Mouse (Mus musculus) forebrain, embryonic 12.5 days (tissue): ENCODE results near the gene Kmt2d. TPM values are rescaled to one million over a fixed set of nuclear protein-coding genes. Genes with fewer than 3 reads are reported as not detected.
A peak's percentile ranks its signal among the peaks of the same experiment; 100 is the strongest.

Experiments
- ATAC-seq: fragments of 200-750 bp; cut with Nextera tagmentation; 2 replicates; pipeline ENCODE4 v1.8.0; 2017; ENCODE audit warnings: moderate TSS enrichment; ENCODE audit not compliant: low FRiP score
- H3K27ac ChIP-seq: fragments of 300-500 bp; sonication (generic); 2 replicates; pipeline ENCODE4 v1.5.1; 2016; ENCODE audit warnings: mild to moderate bottlenecking
- H3K27me3 ChIP-seq: fragments of 300-500 bp; sonication (generic); 2 replicates; pipeline ENCODE4 v1.6.1; 2016; ENCODE audit warnings: mild to moderate bottlenecking
- H3K36me3 ChIP-seq: fragments of 300-500 bp; sonication (generic); replicated peaks from 2 replicates; pipeline ENCODE4 v1.6.1; 2016; ENCODE audit warnings: mild to moderate bottlenecking
- H3K4me1 ChIP-seq: fragments of 300-500 bp; sonication (generic); 2 replicates; pipeline ENCODE4 v1.6.1; 2016
- H3K4me2 ChIP-seq: fragments of 300-500 bp; sonication (generic); 2 replicates; pipeline ENCODE4 v1.6.1; 2016; ENCODE audit warnings: mild to moderate bottlenecking, moderate library complexity
- H3K4me3 ChIP-seq: fragments of 300-500 bp; sonication (generic); replicated peaks from 2 replicates; pipeline ENCODE4 v1.5.1; 2016; ENCODE audit warnings: mild to moderate bottlenecking
- H3K9ac ChIP-seq: fragments of 300-500 bp; sonication (generic); 2 replicates; pipeline ENCODE4 v1.6.1; 2016; ENCODE audit warnings: mild to moderate bottlenecking
- H3K9me3 ChIP-seq: fragments of 300-500 bp; sonication (generic); 2 replicates; pipeline ENCODE4 v1.6.1; 2016
- WGBS: fragments of 180-500 bp; shearing (Covaris S2); methylation state at CpG from one replicate; pipeline ENCODE4 v1.1.7; 2016; 5-methylcytosine and 5-hydroxymethylcytosine counted together
- polyA plus RNA-seq: library from polyadenylated mRNA; unstranded; fragments of >200 nt; fragmentation: Nextera tagmentation; extraction: Ambion mirVana; gene quantifications from 2 replicates; pipeline ENCODE4 v1.2.1, GENCODE M21; 2016

Kmt2d gene
- polyA plus RNA-seq, 1 experiment from 2014 or later, result 12.5 TPM

DNA sequence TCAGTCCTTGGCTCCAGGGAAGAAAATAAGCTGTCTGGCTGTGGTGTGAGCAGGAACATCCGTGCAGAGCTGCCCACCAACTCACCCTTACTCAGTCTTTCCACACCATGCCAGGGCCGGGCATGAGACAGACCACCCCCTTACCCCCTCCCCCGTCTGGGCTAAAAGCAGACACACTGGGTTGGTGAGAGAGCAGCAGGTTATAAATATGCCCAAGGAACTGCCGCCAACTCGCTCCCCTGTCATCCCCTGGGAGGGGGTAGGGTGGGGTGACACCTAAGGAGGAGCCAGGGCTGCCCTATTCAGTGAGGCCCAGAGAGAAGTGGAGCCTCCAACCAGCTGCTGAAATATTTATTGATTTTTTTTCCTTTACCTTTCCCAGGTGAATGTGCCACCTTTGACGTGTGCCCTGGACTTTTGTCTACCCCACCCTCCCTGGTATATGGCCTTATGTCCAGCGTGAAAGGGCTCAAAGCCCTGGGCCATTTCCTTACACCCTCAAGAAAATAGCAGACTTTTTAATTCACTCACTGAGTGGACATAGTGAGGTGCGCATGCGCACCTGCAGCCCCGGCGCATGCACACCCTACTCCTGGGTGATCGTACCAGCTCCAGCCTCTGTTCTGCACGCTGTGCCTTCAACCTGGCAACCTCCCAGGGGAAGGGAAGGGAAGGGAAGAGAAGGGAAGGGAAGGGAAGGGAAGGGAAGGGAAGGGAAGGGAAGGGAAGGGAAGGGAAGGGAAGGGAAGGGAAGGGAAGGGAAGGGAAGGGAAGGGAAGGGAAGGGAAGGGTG is 74.0 kb downstream of the Kmt2d start:
- Histone ChIP-seq H3K27ac (0 out of 2 replicates have a peak overlapping the region, but pooled peaks have one; percentile 21), H3K27me3 (peaks cover 100% of the 10 kb centered on the region), H3K9me3 (no peaks in the 10 kb centered on the region), H3K4me2 (no peak overlapping the region), H3K4me1 (peaks cover 43% of the 10 kb centered on the region), H3K4me3 (no peak overlapping the region), H3K36me3 (no peaks in the 10 kb centered on the region), H3K9ac (no peak overlapping the region; the same call in 1 of the 2 replicates)
- ATAC-seq, result no peak
- 3% methylated on average over 13 of the region's 13 CpGs for WGBS

DNA sequence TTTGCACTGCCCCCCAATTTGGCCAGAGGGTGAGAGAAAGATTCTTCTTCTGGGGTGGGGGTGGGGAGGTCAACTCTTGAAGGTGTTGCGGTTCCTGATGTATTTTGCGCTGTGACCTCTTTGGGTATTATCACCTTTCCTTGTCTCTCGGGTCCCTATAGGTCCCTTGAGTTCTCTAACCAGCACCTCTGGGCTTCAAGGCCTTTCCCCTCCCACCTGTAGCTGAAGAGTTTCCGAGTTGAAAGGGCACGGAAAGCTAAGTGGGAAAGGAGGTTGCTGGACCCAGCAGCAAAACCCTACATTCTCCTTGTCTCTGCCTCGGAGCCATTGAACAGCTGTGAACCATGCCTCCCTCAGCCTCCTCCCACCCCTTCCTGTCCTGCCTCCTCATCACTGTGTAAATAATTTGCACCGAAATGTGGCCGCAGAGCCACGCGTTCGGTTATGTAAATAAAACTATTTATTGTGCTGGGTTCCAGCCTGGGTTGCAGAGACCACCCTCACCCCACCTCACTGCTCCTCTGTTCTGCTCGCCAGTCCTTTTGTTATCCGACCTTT is 77.8 kb downstream of the Kmt2d start:
- Histone ChIP-seq H3K27ac (no peak overlapping the region), H3K27me3 (peaks cover 100% of the 10 kb centered on the region), H3K9ac (no peak overlapping the region), H3K4me2 (no peak overlapping the region), H3K4me1 (peaks cover 58% of the 10 kb centered on the region), H3K4me3 (no peak overlapping the region), H3K9me3 (no peaks in the 10 kb centered on the region), H3K36me3 (no peaks in the 10 kb centered on the region)
- ATAC-seq, result no peak
- 4% methylated on average over 13 of the region's 13 CpGs for WGBS

DNA sequence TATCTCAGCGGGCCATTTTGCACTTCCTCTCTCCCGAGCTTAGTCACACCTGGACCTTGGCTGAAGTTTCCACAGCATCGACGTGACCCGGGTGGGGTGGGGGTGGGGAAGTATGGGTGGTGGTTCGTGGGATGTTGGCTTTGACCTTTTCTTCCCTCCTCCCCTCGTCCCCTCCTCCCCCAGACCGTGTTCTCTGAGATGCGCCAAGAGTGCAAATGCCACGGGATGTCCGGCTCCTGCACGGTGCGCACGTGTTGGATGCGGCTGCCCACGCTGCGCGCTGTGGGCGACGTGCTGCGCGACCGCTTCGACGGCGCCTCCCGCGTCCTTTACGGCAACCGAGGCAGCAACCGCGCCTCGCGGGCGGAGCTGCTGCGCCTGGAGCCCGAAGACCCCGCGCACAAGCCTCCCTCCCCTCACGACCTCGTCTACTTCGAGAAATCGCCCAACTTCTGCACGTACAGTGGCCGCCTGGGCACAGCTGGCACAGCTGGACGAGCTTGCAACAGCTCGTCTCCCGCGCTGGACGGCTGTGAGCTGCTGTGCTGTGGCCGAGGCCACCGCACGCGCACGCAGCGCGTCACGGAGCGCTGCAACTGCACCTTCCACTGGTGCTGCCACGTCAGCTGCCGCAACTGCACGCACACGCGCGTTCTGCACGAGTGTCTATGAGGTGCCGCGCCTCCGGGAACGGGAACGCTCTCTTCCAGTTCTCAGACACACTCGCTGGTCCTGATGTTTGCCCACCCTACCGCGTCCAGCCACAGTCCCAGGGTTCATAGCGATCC is 78.6 kb downstream of the Kmt2d start:
- H3K4me3 ChIP-seq, result peak overlapping the region; percentile 24
- H3K4me2 ChIP-seq, result peak overlapping the region; percentile 35
- H3K9ac ChIP-seq, result no peak overlapping the region
- WGBS, result 1% methylated on average over 75 of the region's 75 CpGs
- no peak for ATAC-seq
- peaks cover 50% of the 10 kb centered on the region for H3K4me1 ChIP-seq
- peaks cover 100% of the 10 kb centered on the region for H3K27me3 ChIP-seq
- H3K27ac ChIP-seq, result no peak overlapping the region
- H3K9me3 ChIP-seq, result no peaks in the 10 kb centered on the region
- no peaks in the 10 kb centered on the region for H3K36me3 ChIP-seq

DNA sequence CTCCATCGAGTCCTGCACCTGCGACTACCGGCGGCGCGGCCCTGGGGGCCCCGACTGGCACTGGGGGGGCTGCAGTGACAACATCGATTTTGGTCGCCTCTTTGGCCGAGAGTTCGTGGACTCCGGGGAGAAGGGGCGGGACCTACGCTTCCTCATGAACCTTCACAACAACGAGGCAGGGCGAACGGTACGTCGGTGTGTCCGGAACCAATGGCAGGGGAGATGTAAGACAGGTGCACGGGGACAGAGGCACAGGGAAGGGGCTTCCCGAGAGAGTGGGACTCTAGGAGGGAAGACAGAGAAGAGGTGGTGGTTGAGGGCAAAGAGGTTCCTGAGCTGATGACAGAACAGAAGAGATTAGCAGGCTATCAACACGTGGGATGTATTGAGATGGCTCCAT is 79.2 kb downstream of the Kmt2d start:
- Histone ChIP-seq H3K9ac (no peak overlapping the region), H3K27ac (no peak overlapping the region), H3K4me3 (peak overlapping the region; percentile 16; the same call in 1 of the 2 replicates), H3K4me1 (peaks cover 44% of the 10 kb centered on the region), H3K27me3 (peaks cover 100% of the 10 kb centered on the region), H3K4me2 (no peak overlapping the region), H3K9me3 (no peaks in the 10 kb centered on the region), H3K36me3 (no peaks in the 10 kb centered on the region)
- under 1% methylated on average over 23 of the region's 23 CpGs for WGBS
- ATAC-seq, result no peak

DNA sequence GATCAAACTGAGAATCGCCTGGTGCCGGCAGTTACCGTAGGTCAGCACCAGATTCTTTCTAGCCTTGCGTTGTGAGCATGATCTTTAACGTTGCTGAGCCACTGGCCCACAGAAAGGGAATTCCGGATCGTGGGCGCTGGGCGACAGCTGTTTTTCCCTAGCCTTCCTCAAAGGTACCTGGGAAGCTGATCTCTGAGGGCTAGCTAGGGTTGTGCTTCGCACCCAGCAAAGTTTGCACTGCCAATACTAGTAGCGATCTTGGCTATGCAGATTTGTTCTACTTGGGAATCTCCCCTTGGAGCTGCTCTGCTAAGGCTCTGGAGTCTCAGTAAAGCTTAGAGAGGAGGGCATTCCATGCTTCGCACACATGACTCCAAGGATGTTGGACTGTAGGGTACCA is 79.8 kb downstream of the Kmt2d start:
- ATAC-seq, result no peak
- Histone ChIP-seq H3K4me2 (peak overlapping the region; percentile 6; the same call in 1 of the 2 replicates), H3K9me3 (no peaks in the 10 kb centered on the region), H3K4me1 (peaks cover 38% of the 10 kb centered on the region), H3K4me3 (peak overlapping the region; percentile 16; the same call in 1 of the 2 replicates), H3K27ac (no peak overlapping the region), H3K27me3 (peaks cover 100% of the 10 kb centered on the region), H3K9ac (no peak overlapping the region), H3K36me3 (no peaks in the 10 kb centered on the region)
- WGBS, result under 1% methylated on average over 12 of the region's 12 CpGs

GRCm38 (mm10) chr15:98790761-98791160 is 80.2 kb downstream of the Kmt2d start:
- H3K27me3 ChIP-seq, result peaks cover 100% of the 10 kb centered on the region
- H3K27ac ChIP-seq, result no peak overlapping the region
- 0% methylated on average over 23 of the region's 23 CpGs for WGBS
- H3K4me1 ChIP-seq, result peaks cover 37% of the 10 kb centered on the region
- H3K4me3 ChIP-seq, result peak overlapping the region; percentile 16
- H3K9me3 ChIP-seq, result 0 out of 2 replicates have a peak, but pooled peaks cover 2% of the 10 kb centered on the region
- no peak for ATAC-seq
- no peaks in the 10 kb centered on the region for H3K36me3 ChIP-seq
- peak overlapping the region; percentile 6; the same call in 1 of the 2 replicates for H3K4me2 ChIP-seq
- no peak overlapping the region for H3K9ac ChIP-seq

DNA sequence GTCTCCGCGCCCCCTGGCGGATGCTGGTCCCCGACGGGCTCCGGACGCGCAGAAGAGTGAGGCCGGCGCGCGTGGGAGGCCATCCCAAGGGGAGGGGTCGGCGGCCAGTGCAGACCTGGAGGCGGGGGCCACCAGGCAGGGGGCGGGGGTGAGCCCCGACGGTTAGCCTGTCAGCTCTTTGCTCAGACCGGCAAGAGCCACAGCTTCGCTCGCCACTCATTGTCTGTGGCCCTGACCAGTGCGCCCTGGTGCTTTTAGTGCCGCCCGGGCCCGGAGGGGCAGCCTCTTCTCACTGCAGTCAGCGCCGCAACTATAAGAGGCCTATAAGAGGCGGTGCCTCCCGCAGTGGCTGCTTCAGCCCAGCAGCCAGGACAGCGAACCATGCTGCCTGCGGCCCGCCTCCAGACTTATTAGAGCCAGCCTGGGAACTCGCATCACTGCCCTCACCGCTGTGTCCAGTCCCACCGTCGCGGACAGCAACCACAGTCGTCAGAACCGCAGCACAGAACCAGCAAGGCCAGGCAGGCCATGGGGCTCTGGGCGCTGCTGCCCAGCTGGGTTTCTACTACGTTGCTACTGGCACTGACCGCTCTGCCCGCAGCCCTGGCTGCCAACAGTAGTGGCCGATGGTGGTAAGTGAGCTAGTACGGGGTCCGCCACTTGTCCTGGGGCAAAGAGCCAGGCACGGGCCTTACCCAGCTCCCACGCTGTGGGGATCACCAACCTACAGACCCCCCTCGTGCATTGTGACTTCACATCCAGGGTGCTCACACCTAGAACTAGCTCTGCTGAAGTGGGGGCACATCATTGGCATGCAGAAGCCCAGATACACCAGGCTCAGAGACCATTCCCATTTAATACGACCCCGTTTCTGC is 81.1 kb downstream of the Kmt2d start, which contains the start of gene Wnt1:
Wnt1 (plus strand) TSS at position 197 of the 875 bp plus-strand sequence.
- Histone ChIP-seq H3K27ac (no peak within 1 kb of the TSS), H3K27me3 (peaks cover 100% of the 10 kb centered on the region), H3K36me3 (no peaks in the 10 kb centered on the region), H3K9me3 (0 out of 2 replicates have a peak, but pooled peaks cover 5% of the 10 kb centered on the region), H3K4me1 (peaks cover 37% of the 10 kb centered on the region), H3K4me3 (peak within 1 kb of the TSS; percentile 16; the same call in 1 of the 2 replicates), H3K9ac (no peak within 1 kb of the TSS), H3K4me2 (peak within 1 kb of the TSS; percentile 19; the same call in 1 of the 2 replicates)
- 2% methylated on average over 51 of the region's 51 CpGs for WGBS
- ATAC-seq, result 0 out of 2 replicates have a peak, but pooled peaks have one; percentile 41

DNA sequence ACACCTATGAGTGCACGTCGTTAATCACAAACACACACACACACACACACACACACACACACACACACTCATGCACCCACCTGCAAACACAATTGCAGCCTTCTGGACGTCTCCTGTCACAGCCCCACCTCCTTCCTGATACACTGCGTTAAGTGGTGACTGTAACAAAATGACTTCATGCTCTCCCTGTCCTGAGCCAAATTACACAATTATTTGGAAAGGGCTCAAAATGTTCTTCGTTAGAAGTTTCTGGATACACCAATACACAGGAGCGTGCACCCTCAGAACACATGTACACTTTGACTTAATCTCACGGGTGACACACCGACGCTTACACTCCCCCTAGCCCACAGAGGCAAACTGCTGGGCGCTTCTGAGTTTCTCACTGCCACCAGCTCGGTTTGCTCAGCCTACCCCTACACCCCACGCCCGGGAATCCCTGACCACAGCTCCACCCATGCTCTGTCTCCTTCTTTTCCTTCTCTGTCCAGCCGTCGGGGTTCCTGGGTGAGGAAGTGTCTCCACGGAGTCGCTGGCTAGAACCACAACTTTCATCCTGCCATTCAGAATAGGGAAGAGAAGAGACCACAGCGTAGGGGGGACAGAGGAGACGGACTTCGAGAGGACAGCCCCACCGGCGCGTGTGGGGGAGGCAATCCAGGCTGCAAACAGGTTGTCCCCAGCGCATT is 81.9 kb downstream of the Kmt2d start:
- Histone ChIP-seq H3K27ac (no peak overlapping the region), H3K9ac (no peak overlapping the region), H3K27me3 (peaks cover 98% of the 10 kb centered on the region), H3K4me2 (peak overlapping the region; percentile 19; the same call in 1 of the 2 replicates), H3K9me3 (0 out of 2 replicates have a peak, but pooled peaks cover 5% of the 10 kb centered on the region), H3K4me1 (peaks cover 37% of the 10 kb centered on the region), H3K36me3 (no peaks in the 10 kb centered on the region), H3K4me3 (peak overlapping the region; percentile 15; the same call in 1 of the 2 replicates)
- WGBS, result 10% methylated on average over 24 of the region's 24 CpGs
- ATAC-seq, result no peak

GRCm38 (mm10) chr15:98787930-98788329 is 83.1 kb downstream of the Kmt2d start:
- Histone ChIP-seq H3K27me3 (peaks cover 95% of the 10 kb centered on the region), H3K4me3 (no peak overlapping the region), H3K4me2 (no peak overlapping the region), H3K9me3 (0 out of 2 replicates have a peak, but pooled peaks cover 5% of the 10 kb centered on the region), H3K4me1 (peaks cover 31% of the 10 kb centered on the region), H3K9ac (no peak overlapping the region), H3K27ac (no peak overlapping the region), H3K36me3 (no peaks in the 10 kb centered on the region)
- no peak for ATAC-seq
- 42% methylated on average over 4 of the region's 4 CpGs for WGBS

GRCm38 (mm10) chr15:98785744-98786143 is 85.3 kb downstream of the Kmt2d start:
- no peak for ATAC-seq
- WGBS, result 41% methylated on average over 7 of the region's 7 CpGs
- H3K27me3 ChIP-seq, result peaks cover 95% of the 10 kb centered on the region
- H3K4me1 ChIP-seq, result peaks cover 13% of the 10 kb centered on the region
- H3K4me3 ChIP-seq, result no peak overlapping the region
- no peak overlapping the region for H3K27ac ChIP-seq
- H3K9ac ChIP-seq, result no peak overlapping the region
- H3K4me2 ChIP-seq, result no peak overlapping the region
- H3K36me3 ChIP-seq, result no peaks in the 10 kb centered on the region
- H3K9me3 ChIP-seq, result 0 out of 2 replicates have a peak, but pooled peaks cover 5% of the 10 kb centered on the region
